Mouse (Mus musculus) forebrain, embryonic 14.5 days (tissue): ENCODE measurements around the gene Accsl. TPM values are rescaled to one million over a fixed set of nuclear protein-coding genes. Genes with fewer than 3 reads are reported as not detected.
A peak's percentile ranks its signal among the peaks of the same experiment; 100 is the strongest.

ENCODE experiments used
- ATAC-seq: fragments of 200-750 bp; cut with Nextera tagmentation; 2 replicates; pipeline ENCODE4 v1.8.0; 2017; ENCODE audit warnings: mild to moderate bottlenecking, moderate library complexity
- DNase-seq: peaks from one replicate; pipeline ENCODE4 v3.0.0-alpha.2; 2015; ENCODE audit warnings: low spot score
- H3K27ac ChIP-seq: fragments of 300-500 bp; sonication (generic); 2 replicates; pipeline ENCODE4 v1.5.1; 2014; ENCODE audit warnings: low read depth, mild to moderate bottlenecking, control low read depth, low read length, moderate library complexity
- H3K27me3 ChIP-seq: fragments of 300-500 bp; sonication (generic); replicated peaks from 2 replicates; pipeline ENCODE4 v1.6.1; 2014; ENCODE audit warnings: low read length, control low read depth, mixed read lengths; ENCODE audit not compliant: control insufficient read depth, insufficient read depth
- H3K36me3 ChIP-seq: fragments of 300-500 bp; sonication (generic); 2 replicates; pipeline ENCODE4 v1.6.1; 2014; ENCODE audit warnings: low read length, control low read depth; ENCODE audit not compliant: control insufficient read depth, insufficient read depth
- H3K4me1 ChIP-seq: fragments of 300-500 bp; sonication (generic); 2 replicates; pipeline ENCODE4 v1.6.1; 2014; ENCODE audit warnings: antibody characterized with exemption, low read length, control low read depth; ENCODE audit not compliant: control insufficient read depth, insufficient read depth
- H3K4me2 ChIP-seq: fragments of 300-500 bp; sonication (generic); 2 replicates; pipeline ENCODE4 v1.6.1; 2014; ENCODE audit warnings: mild to moderate bottlenecking, control low read depth, low read length
- H3K4me3 ChIP-seq: fragments of 300-500 bp; sonication (generic); 2 replicates; pipeline ENCODE4 v1.5.1; 2014; ENCODE audit warnings: low read depth, low read length, control low read depth
- H3K9ac ChIP-seq: fragments of 300-500 bp; sonication (generic); 2 replicates; pipeline ENCODE4 v1.6.1; 2014; ENCODE audit warnings: mild to moderate bottlenecking, low read length, control low read depth, moderate library complexity
- H3K9me3 ChIP-seq: fragments of 300-500 bp; sonication (generic); replicated peaks from 2 replicates; pipeline ENCODE4 v1.6.1; 2016; ENCODE audit warnings: low read length, control low read depth, mixed read lengths; ENCODE audit not compliant: control insufficient read depth
- WGBS: fragments of 180-500 bp; shearing (Covaris S2); extraction: QIAGEN DNeasy Blood & Tissue Kit; methylation state at CpG from one replicate; pipeline ENCODE4 v1.1.7; 2014; 5-methylcytosine and 5-hydroxymethylcytosine counted together
- polyA plus RNA-seq: library from polyadenylated mRNA; unstranded; fragments of >200 nt; fragmentation: Nextera tagmentation; extraction: Ambion mirVana; gene quantifications from 2 replicates; pipeline ENCODE4 v1.2.1, GENCODE M21; 2014

Gene Accsl
- polyA plus RNA-seq, 1 experiment from 2014 or later, result 0.71 TPM

- DNase-seq, result peak; percentile 50
- ATAC-seq, result peak; percentile 68
These were observed 30.7 kb upstream of the Accsl start for GRCm38 (mm10) chr2:93899397-93900380.

GRCm38 (mm10) chr2:93891611-93892280, 22.8 kb upstream of the Accsl start:
- Histone ChIP-seq H3K36me3 (no peaks in the 10 kb centered on the region), H3K9me3 (no peaks in the 10 kb centered on the region), H3K27me3 (no peaks in the 10 kb centered on the region), H3K4me3 (no peak overlapping the region), H3K27ac (peak overlapping the region; percentile 97), H3K4me2 (0 out of 2 replicates have a peak overlapping the region, but pooled peaks have one; percentile 12), H3K9ac (peak overlapping the region; percentile 29; the same call in 1 of the 2 replicates), H3K4me1 (peaks cover 17% of the 10 kb centered on the region)
- ATAC-seq (peak; percentile 98), DNase-seq (peak; percentile 97)
- WGBS, result 8% methylated on average over 9 of the region's 9 CpGs

More at GRCm38 (mm10) chr2:93899397-93900380, 30.7 kb upstream of the Accsl start:
- Histone ChIP-seq H3K27me3 (no peaks in the 10 kb centered on the region), H3K4me3 (no peak overlapping the region), H3K4me2 (no peak overlapping the region), H3K4me1 (peaks cover 3% of the 10 kb centered on the region; the same call in 1 of the 2 replicates), H3K9ac (no peak overlapping the region), H3K9me3 (no peaks in the 10 kb centered on the region), H3K27ac (peak overlapping the region; percentile 55; the same call in 1 of the 2 replicates), H3K36me3 (no peaks in the 10 kb centered on the region)
- WGBS, result 40% methylated on average over 16 of the region's 16 CpGs

- no peak for ATAC-seq
- Histone ChIP-seq H3K36me3 (no peaks in the 10 kb centered on the region), H3K4me1 (peaks cover 17% of the 10 kb centered on the region), H3K27me3 (no peaks in the 10 kb centered on the region), H3K27ac (peak overlapping the region; percentile 97; the same call in 1 of the 2 replicates), H3K9ac (no peak overlapping the region), H3K4me2 (no peak overlapping the region), H3K4me3 (no peak overlapping the region), H3K9me3 (no peaks in the 10 kb centered on the region)
- DNase-seq, result no peak
- 78% methylated on average over 8 of the region's 8 CpGs for WGBS
These were observed 21.2 kb upstream of the Accsl start for GRCm38 (mm10) chr2:93890143-93890542.

GRCm38 (mm10) chr2:93889071-93889470, 20.1 kb upstream of the Accsl start:
- H3K27ac ChIP-seq, result no peak overlapping the region
- ATAC-seq (no peak), DNase-seq (no peak)
- H3K9ac ChIP-seq, result no peak overlapping the region
- no peak overlapping the region for H3K4me2 ChIP-seq
- H3K36me3 ChIP-seq, result no peaks in the 10 kb centered on the region
- no peaks in the 10 kb centered on the region for H3K27me3 ChIP-seq
- no peaks in the 10 kb centered on the region for H3K9me3 ChIP-seq
- no peak overlapping the region for H3K4me3 ChIP-seq
- H3K4me1 ChIP-seq, result peaks cover 17% of the 10 kb centered on the region
- WGBS, result 88% methylated on average over 7 of the region's 7 CpGs

GRCm38 (mm10) chr2:93888366-93888765, 19.4 kb upstream of the Accsl start:
- Histone ChIP-seq H3K36me3 (no peaks in the 10 kb centered on the region), H3K4me1 (peaks cover 17% of the 10 kb centered on the region), H3K9me3 (no peaks in the 10 kb centered on the region), H3K9ac (no peak overlapping the region), H3K27me3 (no peaks in the 10 kb centered on the region), H3K27ac (no peak overlapping the region), H3K4me3 (no peak overlapping the region), H3K4me2 (no peak overlapping the region)
- DNase-seq (no peak), ATAC-seq (no peak)
- 97% methylated on average over 6 of the region's 6 CpGs for WGBS

GRCm38 (mm10) chr2:93887273-93887672, 18.3 kb upstream of the Accsl start:
- Histone ChIP-seq H3K27ac (no peak overlapping the region), H3K4me3 (no peak overlapping the region), H3K27me3 (no peaks in the 10 kb centered on the region), H3K9ac (no peak overlapping the region), H3K4me2 (no peak overlapping the region), H3K9me3 (no peaks in the 10 kb centered on the region), H3K4me1 (peaks cover 15% of the 10 kb centered on the region), H3K36me3 (no peaks in the 10 kb centered on the region)
- no peak for DNase-seq
- ATAC-seq, result no peak
- 84% methylated on average over 11 of the region's 11 CpGs for WGBS

- no peaks in the 10 kb centered on the region for H3K36me3 ChIP-seq
- 71% methylated on average over 10 of the region's 10 CpGs for WGBS
- no peak overlapping the region for H3K4me3 ChIP-seq
- no peak overlapping the region for H3K4me2 ChIP-seq
- ATAC-seq (no peak), DNase-seq (no peak)
- H3K27me3 ChIP-seq, result no peaks in the 10 kb centered on the region
- peaks cover 6% of the 10 kb centered on the region for H3K4me1 ChIP-seq
- no peaks in the 10 kb centered on the region for H3K9me3 ChIP-seq
- no peak overlapping the region for H3K27ac ChIP-seq
- no peak overlapping the region for H3K9ac ChIP-seq
These were observed 17.2 kb upstream of the Accsl start for GRCm38 (mm10) chr2:93886013-93886794.

- Histone ChIP-seq H3K36me3 (no peaks in the 10 kb centered on the region), H3K9me3 (no peaks in the 10 kb centered on the region), H3K4me2 (no peak overlapping the region), H3K4me3 (no peak overlapping the region), H3K4me1 (no peaks in the 10 kb centered on the region), H3K9ac (no peak overlapping the region), H3K27ac (no peak overlapping the region), H3K27me3 (no peaks in the 10 kb centered on the region)
- DNase-seq (no peak), ATAC-seq (no peak)
- 57% methylated on average over 5 of the region's 5 CpGs for WGBS
These were observed 14.1 kb upstream of the Accsl start for GRCm38 (mm10) chr2:93883066-93883465.
